Mouse (Mus musculus) spleen, postnatal 14 days (tissue): Measurements from ENCODE around the gene Wee1.
"Not testable (repeated sequence)": the region's sequence is repeated elsewhere in the genome, so short reads cannot be mapped to it uniquely, and the experiment has no call there.

Experiments used
- DNase-seq, 2 experiments: peaks; one replicate each; pipeline ENCODE4 v3.0.0; 2021 to 2022; ENCODE audit warnings: low spot score in 2 of 2

Gene Wee1

DNA sequence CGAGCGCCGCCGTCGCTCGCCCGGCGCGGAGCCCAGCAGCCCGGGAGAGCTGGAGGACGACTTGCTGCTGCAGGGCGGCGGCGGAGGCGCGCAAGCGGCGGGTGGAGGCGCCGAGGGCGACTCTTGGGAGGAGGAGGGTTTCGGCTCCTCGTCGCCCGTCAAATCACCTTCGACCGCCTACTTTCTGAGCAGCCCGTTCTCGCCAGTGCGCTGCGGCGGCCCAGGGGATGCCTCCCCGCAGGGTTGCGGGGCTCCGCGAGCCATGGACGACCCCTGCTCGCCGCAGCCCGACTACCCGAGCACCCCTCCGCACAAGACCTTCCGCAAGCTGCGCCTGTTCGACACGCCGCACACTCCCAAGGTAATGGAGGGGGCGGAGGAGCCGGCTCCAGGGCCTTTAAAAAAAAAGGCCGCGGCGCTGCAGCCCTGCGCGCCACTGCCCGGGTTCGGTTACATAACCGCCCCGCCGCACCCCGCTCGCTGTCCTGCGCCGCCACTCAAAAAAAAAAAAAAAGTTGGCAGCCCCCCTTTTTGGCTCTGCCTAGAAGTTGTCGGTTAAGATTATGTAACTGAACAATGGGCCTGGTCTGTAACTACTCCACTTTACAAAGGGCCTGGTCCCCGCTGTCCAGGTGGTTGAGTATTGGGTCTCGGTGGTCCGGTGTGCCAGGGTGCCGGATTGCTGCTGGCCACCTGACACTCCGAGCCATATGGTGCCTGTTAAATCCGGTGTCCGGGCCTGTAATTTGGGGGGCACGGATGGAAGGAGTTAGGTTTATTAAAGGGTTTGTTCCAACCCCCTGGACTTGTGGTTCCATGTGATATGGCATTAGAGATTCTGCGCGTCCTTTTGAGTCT lies 948 bp downstream of the Wee1 start:
- peak; percentile 29 to 46 for DNase-seq

DNA sequence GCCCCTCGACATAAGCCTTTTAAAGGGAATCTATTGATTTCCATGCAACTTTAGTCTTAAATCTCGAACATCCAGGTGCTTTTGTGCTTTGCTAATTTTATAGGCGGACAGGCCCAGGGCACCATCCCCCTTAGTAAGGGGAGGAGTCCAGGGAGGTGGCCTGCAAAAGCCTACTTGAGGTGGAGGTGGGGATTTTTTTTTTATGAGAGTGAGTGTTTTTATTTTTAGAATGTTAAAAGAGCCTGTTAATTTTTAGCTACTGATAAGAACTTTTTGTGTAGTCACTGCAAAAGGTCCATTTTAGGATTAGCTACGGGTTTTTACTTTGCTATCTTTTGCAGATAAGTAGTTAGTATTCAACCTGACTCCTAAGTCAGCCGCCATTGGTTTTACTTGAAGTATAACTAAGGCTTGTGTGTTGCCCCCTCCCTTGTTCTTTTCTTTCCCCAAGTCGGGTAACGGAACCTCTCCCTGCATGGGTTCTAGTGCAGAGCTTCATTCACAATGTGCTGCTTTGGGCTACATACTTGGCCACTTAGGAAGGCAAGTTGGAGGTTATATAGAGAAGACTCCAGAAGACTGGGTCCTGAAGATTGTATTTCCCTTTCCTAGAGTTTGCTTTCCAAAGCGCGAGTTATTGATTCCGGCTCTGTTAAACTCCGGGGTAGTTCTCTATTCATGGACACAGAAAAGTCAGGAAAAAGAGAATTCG lies 2.2 kb downstream of the Wee1 start:
- peak in 1 of 2 experiments; percentile 10 for DNase-seq

DNA sequence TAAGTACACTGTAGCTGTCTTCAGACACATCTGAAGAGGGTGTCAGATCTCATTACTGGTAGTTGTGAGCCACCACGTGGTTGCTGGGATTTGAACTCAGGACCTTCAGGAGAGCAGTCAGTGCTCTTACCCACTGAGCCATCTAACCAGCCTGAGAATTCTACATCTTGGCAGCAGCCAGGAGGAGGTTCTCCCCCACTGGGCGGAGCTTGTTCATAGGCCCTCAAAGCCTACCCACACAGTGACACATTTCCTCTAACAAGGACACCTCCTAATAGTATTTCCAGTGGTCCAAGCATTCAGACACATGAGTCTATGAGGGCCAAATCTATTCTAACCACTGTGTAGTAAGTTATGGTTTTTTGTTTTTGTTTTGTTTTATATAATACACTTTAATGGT lies 6.7 kb downstream of the Wee1 start:
- no peak for DNase-seq

DNA sequence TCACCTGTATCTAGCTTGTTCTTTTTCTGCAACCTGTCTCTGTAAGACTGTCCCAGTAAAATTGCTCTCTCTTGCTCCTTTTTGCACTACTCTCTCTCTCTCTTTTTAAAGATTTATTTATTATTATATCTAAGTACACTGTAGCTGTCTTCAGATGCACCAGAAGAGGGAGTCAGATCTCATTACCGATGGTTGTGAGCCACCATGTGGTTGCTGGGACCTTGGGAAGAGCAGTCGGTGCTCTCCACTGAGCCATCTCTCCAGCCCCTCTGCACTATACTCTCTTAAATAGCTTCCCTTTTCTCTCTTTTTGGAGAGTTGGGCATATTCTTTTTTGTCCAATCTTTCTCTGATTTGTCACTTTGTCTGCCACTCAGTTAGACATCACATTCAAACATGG lies 10.4 kb downstream of the Wee1 start:
- DNase-seq: not testable (repeated sequence)

- DNase-seq: no peak
Observed at GRCm38 (mm10) chr7:110133988-110134387, 12.1 kb downstream of the Wee1 start.

- DNase-seq: no peak
Observed at GRCm38 (mm10) chr7:110138538-110138937, 16.7 kb downstream of the Wee1 start.

GRCm38 (mm10) chr7:110143863-110144262 lies 22.0 kb downstream of the Wee1 start:
- DNase-seq: no peak

GRCm38 (mm10) chr7:110152891-110153290 lies 31.0 kb downstream of the Wee1 start:
- DNase-seq: no peak

GRCm38 (mm10) chr7:110156712-110157260 lies 34.9 kb downstream of the Wee1 start:
- peak in 1 of 2 experiments; percentile 14 for DNase-seq

DNA sequence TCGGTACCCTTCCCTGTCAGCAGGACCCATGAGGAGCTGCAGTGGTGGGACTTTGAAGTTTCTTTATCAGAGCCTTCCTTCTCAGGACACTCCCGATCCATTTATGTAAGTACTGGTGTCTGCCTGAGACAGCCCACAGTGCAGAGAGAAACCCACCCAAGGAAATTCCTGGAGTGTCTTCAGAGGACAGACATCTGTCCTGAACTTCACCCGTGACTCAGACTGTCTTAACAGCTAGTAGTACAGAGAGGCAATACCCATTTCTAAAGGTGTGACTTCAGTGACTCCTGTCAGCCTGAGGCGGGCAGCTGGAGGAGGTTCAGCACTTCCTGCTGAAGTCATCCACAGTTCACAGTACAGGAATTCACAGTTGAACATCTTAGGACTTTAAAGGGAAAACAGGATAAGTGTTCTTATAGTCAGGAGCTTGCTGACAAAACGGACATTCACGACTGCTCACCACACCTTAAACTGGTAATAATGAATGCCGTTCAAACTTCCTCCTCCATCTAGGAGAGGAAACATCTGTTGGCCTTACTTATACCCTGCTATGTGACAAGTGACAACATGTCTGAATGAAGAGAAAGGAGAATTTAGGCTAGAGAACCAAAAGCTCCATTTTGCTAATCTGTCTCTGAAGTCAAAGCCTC lies 35.5 kb downstream of the Wee1 start:
- DNase-seq: no peak

- no peak for DNase-seq
Observed at GRCm38 (mm10) chr7:110158073-110158472, 36.2 kb downstream of the Wee1 start.

DNA sequence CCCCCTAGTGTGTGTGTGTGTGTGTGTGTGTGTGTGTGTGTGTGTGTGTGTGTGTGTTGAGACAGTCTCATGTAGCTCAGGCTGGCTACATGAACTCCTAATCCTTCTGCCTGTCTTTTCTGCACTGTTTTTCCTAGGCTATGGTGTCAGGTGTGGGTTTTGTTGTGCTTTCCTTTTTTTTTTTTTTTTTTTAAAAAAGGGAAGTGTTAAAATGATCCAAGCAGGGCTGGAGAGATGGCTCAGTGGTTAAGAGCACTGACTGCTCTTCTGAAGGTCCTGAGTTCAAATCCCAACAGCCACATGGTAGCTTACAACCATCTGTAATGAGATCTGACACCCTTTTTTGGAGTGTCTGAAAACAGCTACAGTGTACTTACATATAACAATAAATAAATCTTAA lies 38.3 kb downstream of the Wee1 start:
- not testable (repeated sequence) for DNase-seq

GRCm38 (mm10) chr7:110160601-110161000 lies 38.8 kb downstream of the Wee1 start:
- DNase-seq: no peak

DNA sequence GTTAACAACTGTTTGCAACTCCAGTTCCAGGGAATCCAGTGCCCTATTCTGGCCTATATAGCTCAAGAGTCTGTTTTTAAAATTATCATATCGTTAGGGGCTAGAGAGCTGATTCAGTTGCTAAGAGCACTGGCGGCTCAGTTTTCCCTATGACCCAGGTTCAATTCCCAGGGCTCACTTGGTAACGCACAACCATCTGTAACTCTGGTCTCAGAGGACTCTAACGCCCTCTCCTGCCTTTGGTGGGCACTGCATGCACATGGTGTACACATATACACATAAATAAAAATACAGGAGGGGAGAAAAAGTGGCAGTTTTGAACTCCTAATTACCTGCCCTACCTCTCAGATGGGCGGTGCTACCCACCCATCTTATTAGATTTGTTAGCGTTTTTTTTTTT lies 41.2 kb downstream of the Wee1 start:
- DNase-seq: no peak

DNA sequence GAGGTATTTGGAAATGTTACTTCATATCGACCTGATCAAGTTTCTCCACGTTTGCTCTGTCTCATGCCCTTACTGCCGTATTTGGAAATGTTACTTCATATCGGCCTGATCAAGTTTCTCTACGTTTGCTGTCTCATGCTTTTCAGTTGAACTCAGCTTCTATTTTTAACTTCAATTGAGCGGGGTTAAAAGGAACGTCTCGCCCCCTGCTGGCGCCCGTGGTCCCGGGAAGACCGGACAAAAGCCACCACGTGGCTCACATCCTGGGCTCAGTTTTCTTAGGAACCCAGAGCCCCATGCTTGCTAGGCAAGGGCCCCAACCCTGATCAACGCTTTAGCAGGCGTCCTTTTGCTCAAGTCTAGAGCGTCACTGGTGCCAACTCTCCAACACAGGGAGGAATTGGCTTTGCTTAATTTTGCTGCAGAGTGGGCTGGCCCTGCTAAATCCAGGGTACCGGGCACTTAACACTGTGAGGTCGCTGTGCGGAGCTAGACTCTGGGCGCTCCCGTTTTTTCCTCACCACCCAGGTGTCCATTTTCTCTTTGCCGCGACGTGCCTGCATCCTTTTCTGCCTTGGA lies 42.3 kb downstream of the Wee1 start:
- DNase-seq: peak; percentile 74 to 79

GRCm38 (mm10) chr7:110164712-110165122 lies 42.9 kb downstream of the Wee1 start:
- DNase-seq: peak; percentile 90 to 93

GRCm38 (mm10) chr7:110166233-110166632 lies 44.4 kb downstream of the Wee1 start:
- DNase-seq: peak; percentile 11 to 37

GRCm38 (mm10) chr7:110179208-110179607 lies 57.4 kb downstream of the Wee1 start:
- DNase-seq: no peak

GRCm38 (mm10) chr7:110180613-110181012 lies 58.8 kb downstream of the Wee1 start:
- DNase-seq: no peak

DNA sequence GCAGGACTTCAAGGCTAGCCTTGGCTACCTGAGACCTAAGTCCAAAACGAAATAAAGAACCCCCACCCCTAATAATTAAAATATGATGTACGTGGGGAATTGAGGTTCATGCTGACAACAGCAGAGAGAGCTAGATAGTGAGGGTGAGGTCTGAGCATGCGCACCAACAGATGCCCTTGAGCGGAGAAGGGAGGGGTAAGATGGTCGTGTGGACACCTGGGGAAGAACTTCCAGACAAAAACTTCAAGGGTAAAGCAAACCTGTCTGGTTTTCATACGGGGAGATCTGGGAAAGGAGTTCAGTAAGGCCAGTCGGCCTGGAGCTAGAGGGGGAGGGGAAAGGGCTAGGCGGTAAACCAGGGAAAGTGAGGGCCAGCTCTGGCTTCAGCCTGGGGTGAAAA lies 59.6 kb downstream of the Wee1 start:
- DNase-seq: no peak

DNA sequence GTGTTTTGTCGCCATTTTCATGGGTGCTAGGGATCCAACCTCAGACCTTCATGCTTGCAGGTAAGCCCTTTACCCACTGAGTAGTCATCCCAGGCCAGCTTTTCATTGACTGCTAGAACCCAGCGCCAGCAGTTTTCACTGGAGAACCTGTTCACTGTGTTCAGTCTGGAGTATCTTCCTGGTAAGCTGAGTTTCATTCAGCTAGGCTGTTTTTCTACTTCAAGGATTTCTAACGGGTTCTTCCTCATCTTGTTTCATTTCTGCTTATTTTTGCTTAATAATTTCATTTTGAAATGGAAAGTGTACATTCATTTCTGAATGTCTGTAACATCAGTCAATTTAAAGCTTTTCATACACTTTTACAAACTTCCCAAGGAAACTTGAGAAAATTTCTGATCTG lies 62.8 kb downstream of the Wee1 start:
- no peak for DNase-seq

DNA sequence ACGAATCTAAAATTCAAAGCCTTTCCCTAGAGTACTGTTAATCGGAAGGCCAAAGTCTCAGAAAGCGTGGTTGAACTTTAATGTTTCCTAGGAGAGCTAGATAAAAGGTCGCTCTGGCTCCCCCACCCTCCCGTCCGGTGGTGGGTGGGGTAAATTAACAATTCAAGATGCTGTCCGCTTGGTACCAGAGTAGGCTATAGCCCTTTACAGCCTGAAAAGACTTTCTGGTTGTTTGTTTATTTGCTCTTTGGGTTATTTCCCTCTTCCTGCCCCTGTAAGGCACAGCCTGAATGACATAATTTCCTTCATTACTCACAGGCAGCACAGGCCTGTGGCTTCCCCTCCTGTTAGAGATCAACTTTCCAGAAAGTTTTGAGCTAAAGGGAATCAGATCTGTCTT lies 68.1 kb downstream of the Wee1 start:
- DNase-seq: no peak
